Mouse (Mus musculus) CH12.LX (cell line): ENCODE measurements around the gene Lca5l.

Experiments
- CTCF ChIP-seq, 2 experiments: IDR thresholded peaks in 1 of 2; conservative IDR thresholded peaks in 1 of 2; 2 replicates each; pipeline ENCODE4 v1.5.1; 2011 to 2012; ENCODE audit warnings: low read depth in 2 of 2, low read length in 2 of 2, improper control_type of control experiment in 1 of 2, inconsistent platforms in 1 of 2, mild to moderate bottlenecking in 1 of 2, moderate library complexity in 1 of 2
- GABPA ChIP-seq: IDR thresholded peaks from 2 replicates; pipeline ENCODE4 v1.6.1; 2012; ENCODE audit warnings: low read depth, low read length, improper control_type of control experiment, inconsistent platforms; ENCODE audit not compliant: insufficient replicate concordance
- RCOR1 ChIP-seq: conservative IDR thresholded peaks from 2 replicates; pipeline ENCODE4 v1.6.1; 2012; ENCODE audit warnings: low read depth, mild to moderate bottlenecking, inconsistent platforms, low read length, improper control_type of control experiment
- TBP ChIP-seq: conservative IDR thresholded peaks from 2 replicates; pipeline ENCODE4 v1.6.1; 2011; ENCODE audit warnings: low read depth, low read length, improper control_type of control experiment

DNA sequence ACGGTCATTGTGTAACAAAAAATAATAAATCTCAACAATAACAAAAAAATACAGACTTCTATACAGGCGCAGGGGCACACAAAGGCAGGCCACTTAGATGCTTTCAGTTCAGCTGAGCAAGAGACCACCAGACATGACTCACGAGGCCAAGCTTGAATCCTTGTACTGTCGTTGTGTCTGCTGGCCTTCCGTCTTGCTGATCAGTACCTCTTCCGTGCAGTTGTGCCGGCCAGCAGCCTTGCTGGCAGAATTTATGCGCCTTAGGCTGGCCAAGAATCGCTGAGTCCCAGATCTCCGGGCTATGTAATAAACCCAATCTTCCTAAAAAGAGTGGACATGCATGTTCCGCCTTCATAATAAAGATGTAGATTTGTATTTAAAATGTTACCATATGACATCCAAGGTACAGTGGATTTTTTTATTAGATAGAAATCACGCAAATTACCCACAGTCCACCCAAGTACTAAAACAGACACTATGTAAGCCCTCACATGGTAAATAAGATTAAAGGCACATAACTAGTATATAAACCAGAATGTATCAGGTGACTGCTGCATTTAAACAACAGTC, 33.5 kb downstream of the Lca5l start:
- TF ChIP-seq RCOR1 (no peak), CTCF (conservative IDR thresholded peaks at IDR 0.05 in 1 of 2, IDR thresholded peaks at IDR 0.05 in 1 of 2; ENCODE audit: low read depth in 2 of 2, low read length in 2 of 2) (no peak), GABPA (no peak), TBP (no peak)
